Mouse (Mus musculus): ENCODE measurements around the gene Jund.

The Jund gene

GRCm38 (mm10) chr8:70698310-70699109 is at the start of gene Jund:
Gene Jund (plus strand): TSS chr8:70698949.
- DNase-seq (ENCODE audit: extremely low read depth, low read depth): peak; percentile 87

- peak; percentile 76 for DNase-seq (ENCODE audit: extremely low read depth, low read depth)
Observed at GRCm38 (mm10) chr8:70649324-70649723, 49.4 kb upstream of the Jund start.

GRCm38 (mm10) chr8:70650351-70650750 is 48.4 kb upstream of the Jund start:
- no peak for DNase-seq (ENCODE audit: extremely low read depth, low read depth)

- no peak for DNase-seq (ENCODE audit: extremely low read depth, low read depth)
Observed at GRCm38 (mm10) chr8:70653226-70653625, 45.5 kb upstream of the Jund start.

GRCm38 (mm10) chr8:70654121-70654520 is 44.6 kb upstream of the Jund start:
- DNase-seq (ENCODE audit: extremely low read depth, low read depth): no peak

GRCm38 (mm10) chr8:70655469-70655868 is 43.3 kb upstream of the Jund start:
- no peak for DNase-seq (ENCODE audit: extremely low read depth, low read depth)

GRCm38 (mm10) chr8:70656193-70656790 is 42.5 kb upstream of the Jund start:
- DNase-seq (ENCODE audit: extremely low read depth, low read depth): no peak

- no peak for DNase-seq (ENCODE audit: extremely low read depth, low read depth)
Observed at GRCm38 (mm10) chr8:70657214-70657613, 41.5 kb upstream of the Jund start.

- DNase-seq (ENCODE audit: extremely low read depth, low read depth): no peak
Observed at GRCm38 (mm10) chr8:70657739-70658138, 41.0 kb upstream of the Jund start.

GRCm38 (mm10) chr8:70658897-70659603 is 39.7 kb upstream of the Jund start:
- DNase-seq (ENCODE audit: extremely low read depth, low read depth): no peak

- DNase-seq (ENCODE audit: extremely low read depth, low read depth): peak; percentile 70
Observed at GRCm38 (mm10) chr8:70659604-70660272, 39.0 kb upstream of the Jund start.

- no peak for DNase-seq (ENCODE audit: extremely low read depth, low read depth)
Observed at GRCm38 (mm10) chr8:70660273-70660725, 38.5 kb upstream of the Jund start, which contains the start of gene Pgpep1. Gene Pgpep1 (minus strand): TSS chr8:70660388.

GRCm38 (mm10) chr8:70663691-70664090 is 35.1 kb upstream of the Jund start:
- DNase-seq (ENCODE audit: extremely low read depth, low read depth): no peak

GRCm38 (mm10) chr8:70664631-70665030 is 34.1 kb upstream of the Jund start:
- DNase-seq (ENCODE audit: extremely low read depth, low read depth): no peak

- no peak for DNase-seq (ENCODE audit: extremely low read depth, low read depth)
Observed at GRCm38 (mm10) chr8:70665599-70665998, 33.1 kb upstream of the Jund start.

- DNase-seq (ENCODE audit: extremely low read depth, low read depth): no peak
Observed at GRCm38 (mm10) chr8:70667071-70667470, 31.7 kb upstream of the Jund start.

- DNase-seq (ENCODE audit: extremely low read depth, low read depth): no peak
Observed at GRCm38 (mm10) chr8:70671615-70672324, 27.0 kb upstream of the Jund start.

GRCm38 (mm10) chr8:70672325-70673078 is 26.2 kb upstream of the Jund start:
- no peak for DNase-seq (ENCODE audit: extremely low read depth, low read depth)

- peak; percentile 98 for DNase-seq (ENCODE audit: extremely low read depth, low read depth)
Observed at GRCm38 (mm10) chr8:70673079-70673856, 25.5 kb upstream of the Jund start, which contains the start of gene Lsm4. Gene Lsm4 (plus strand): TSS chr8:70673248.

Data from MEL-GATA-1-ER (cell line).